Mouse (Mus musculus) liver, embryonic 14.5 days (tissue): Measurements from ENCODE around the gene Kcnj11. TPM values are rescaled to one million over a fixed set of nuclear protein-coding genes. Genes with fewer than 3 reads are reported as not detected.

Source experiments
- ATAC-seq: fragments of 200-750 bp; cut with Nextera tagmentation; 2 replicates; pipeline ENCODE4 v1.8.0; 2017; ENCODE audit warnings: moderate number of reproducible peaks, mild to moderate bottlenecking, moderate library complexity; ENCODE audit not compliant: insufficient read depth
- DNase-seq, 3 experiments: peaks; one replicate each; pipeline ENCODE4 v3.0.0-alpha.2; 2012 to 2013; ENCODE audit warnings: low read depth in 3 of 3, low spot score in 3 of 3
- H3K27ac ChIP-seq: fragments of 300-500 bp; sonication (generic); 2 replicates; pipeline ENCODE4 v1.5.1; 2014; ENCODE audit warnings: moderate library complexity, mild to moderate bottlenecking, control low read depth, inconsistent platforms
- H3K27me3 ChIP-seq: fragments of 300-500 bp; sonication (generic); 2 replicates; pipeline ENCODE4 v1.6.1; 2014; ENCODE audit warnings: mild to moderate bottlenecking, low read length, moderate library complexity; ENCODE audit not compliant: control insufficient read depth, insufficient read depth
- H3K36me3 ChIP-seq: fragments of 300-500 bp; sonication (generic); replicated peaks from 2 replicates; pipeline ENCODE4 v1.6.1; 2014; ENCODE audit warnings: low read depth; ENCODE audit not compliant: control insufficient read depth, insufficient read depth
- H3K4me1 ChIP-seq, 2 experiments: fragments of 200-500 bp in 1 of 2; fragments of 300-500 bp in 1 of 2; sonication (generic) in 1 of 2; replicated peaks; 2 replicates each; pipeline ENCODE4 v1.6.1; 2012 to 2014; ENCODE audit warnings: antibody characterized with exemption in 1 of 2, inconsistent platforms in 1 of 2, low read length in 1 of 2; ENCODE audit not compliant: control insufficient read depth in 2 of 2, insufficient read depth in 2 of 2
- H3K4me2 ChIP-seq: fragments of 300-500 bp; sonication (generic); 2 replicates; pipeline ENCODE4 v1.6.1; 2014; ENCODE audit warnings: low read depth, mild to moderate bottlenecking, control low read depth, moderate library complexity
- H3K4me3 ChIP-seq, 2 experiments: fragments of 200-500 bp in 1 of 2; fragments of 300-500 bp in 1 of 2; sonication (generic) in 1 of 2; 2 replicates each; pipeline ENCODE4 v1.5.1; 2012 to 2014; ENCODE audit warnings: low read depth in 2 of 2, low read length in 2 of 2, mild to moderate bottlenecking in 2 of 2, control low read depth in 1 of 2, inconsistent platforms in 1 of 2, moderate library complexity in 1 of 2; ENCODE audit not compliant: insufficient read depth in 1 of 2
- H3K9ac ChIP-seq: fragments of 300-500 bp; sonication (generic); replicated peaks from 2 replicates; pipeline ENCODE4 v1.6.1; 2014; ENCODE audit warnings: mild to moderate bottlenecking, control low read depth, moderate library complexity
- H3K9me3 ChIP-seq: fragments of 300-500 bp; sonication (generic); 2 replicates; pipeline ENCODE4 v1.6.1; 2016; ENCODE audit warnings: low read length, mixed read lengths; ENCODE audit not compliant: control insufficient read depth
- CTCF ChIP-seq: IDR thresholded peaks from 2 replicates; pipeline ENCODE4 v1.5.1; 2016; ENCODE audit warnings: antibody characterized with exemption, low read depth, control low read depth
- EP300 ChIP-seq: IDR thresholded peaks from 2 replicates; pipeline ENCODE4 v1.6.1; 2016; ENCODE audit warnings: antibody characterized with exemption, low read depth
- WGBS: fragments of 180-500 bp; shearing (Covaris S2); extraction: QIAGEN DNeasy Blood & Tissue Kit; methylation state at CpG from one replicate; pipeline ENCODE4 v1.1.7; 2014; ENCODE audit not compliant: insufficient replicate concordance; 5-methylcytosine and 5-hydroxymethylcytosine counted together
- polyA plus RNA-seq, 2 experiments: library from polyadenylated mRNA; depleted of rRNA in 1 of 2; stranded (reverse) in 1 of 2; unstranded in 1 of 2; fragments of >200 nt; fragmentation: Nextera tagmentation in 1 of 2; extraction: Ambion mirVana in 1 of 2; gene quantifications; 2 replicates each; pipeline versions ENCODE4 v1.2.1 to v1.2.3; 2012 to 2014

The Kcnj11 gene
- polyA plus RNA-seq, 2 experiments, result 0.02 TPM; not detected in 1

- no peak for DNase-seq
- H3K4me2 ChIP-seq, result no peak overlapping the region
- H3K4me3 ChIP-seq, result no peak overlapping the region
- H3K9ac ChIP-seq, result no peak overlapping the region
- no peaks in the 10 kb centered on the region for H3K9me3 ChIP-seq
- H3K4me1 ChIP-seq, result no peaks in the 10 kb centered on the region
- no peaks in the 10 kb centered on the region for H3K27me3 ChIP-seq
- TF ChIP-seq CTCF (no peak), EP300 (no peak)
- no peak for ATAC-seq
- WGBS, result 58% methylated on average over 3 of the region's 3 CpGs
- no peak overlapping the region for H3K27ac ChIP-seq
- H3K36me3 ChIP-seq, result no peaks in the 10 kb centered on the region
Measured at GRCm38 (mm10) chr7:46110079-46110478, 9.5 kb upstream of the Kcnj11 start.

DNA sequence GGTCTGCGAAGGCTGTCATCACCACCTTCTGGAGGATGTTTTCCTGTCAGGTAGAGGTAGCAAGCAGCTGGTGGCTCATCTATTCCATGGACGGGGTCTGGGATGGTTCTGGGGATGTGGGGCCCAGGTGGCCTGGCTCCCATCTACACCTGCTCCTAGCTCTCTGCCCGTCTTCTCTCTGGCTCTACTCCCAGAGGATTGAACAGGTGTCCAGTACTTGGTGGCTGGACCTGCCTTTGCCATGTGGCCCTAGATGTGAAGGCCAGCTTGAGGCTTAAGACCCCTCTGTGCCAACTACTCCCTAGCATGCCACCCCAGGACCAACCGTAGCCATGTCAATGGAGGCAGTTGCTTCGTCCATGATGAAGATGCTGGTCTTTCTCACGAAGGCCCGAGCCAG, 4.9 kb upstream of the Kcnj11 start:
- ATAC-seq (no peak), DNase-seq (no peak)
- Histone ChIP-seq H3K36me3 (no peaks in the 10 kb centered on the region), H3K9ac (no peak overlapping the region), H3K4me2 (no peak overlapping the region), H3K27me3 (no peaks in the 10 kb centered on the region), H3K27ac (no peak overlapping the region), H3K9me3 (no peaks in the 10 kb centered on the region), H3K4me1 (no peaks in the 10 kb centered on the region), H3K4me3 (no peak overlapping the region)
- TF ChIP-seq EP300 (no peak), CTCF (no peak)
- 70% methylated on average over 7 of the region's 7 CpGs for WGBS

DNA sequence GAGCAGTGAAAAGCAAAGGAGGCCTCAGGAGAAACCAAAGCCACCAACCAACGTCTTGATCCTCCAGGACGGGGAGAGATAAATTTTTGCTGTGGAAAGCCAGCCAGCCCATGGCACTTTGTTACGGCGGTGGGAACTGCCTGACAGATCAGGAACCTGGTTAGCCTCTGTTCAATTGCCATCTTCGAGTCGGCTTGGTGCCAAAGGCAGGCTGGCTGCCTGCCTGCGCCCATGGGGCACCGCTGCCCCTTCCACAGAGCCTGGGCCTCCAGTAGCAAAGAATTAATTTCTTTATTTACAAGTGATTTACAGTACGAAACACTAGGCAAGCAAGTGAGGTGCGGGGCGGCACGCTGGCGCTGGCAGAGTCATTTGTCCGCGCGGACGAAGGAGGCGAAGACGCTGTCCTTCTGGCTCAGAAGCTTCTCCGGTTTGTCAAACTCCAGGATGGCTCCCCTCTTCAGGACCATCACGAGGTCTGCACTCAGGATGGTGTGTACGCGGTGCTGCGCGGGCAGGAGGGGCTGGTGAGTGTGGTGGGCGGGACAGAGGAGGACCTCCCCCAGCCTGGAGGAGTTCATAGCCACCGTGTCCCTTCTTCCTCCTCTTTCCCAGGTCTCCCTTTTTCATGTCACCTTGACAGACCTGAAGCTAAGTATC, 3.8 kb upstream of the Kcnj11 start:
- 69% methylated on average over 27 of the region's 27 CpGs for WGBS
- ATAC-seq (no peak), DNase-seq (no peak)

DNA sequence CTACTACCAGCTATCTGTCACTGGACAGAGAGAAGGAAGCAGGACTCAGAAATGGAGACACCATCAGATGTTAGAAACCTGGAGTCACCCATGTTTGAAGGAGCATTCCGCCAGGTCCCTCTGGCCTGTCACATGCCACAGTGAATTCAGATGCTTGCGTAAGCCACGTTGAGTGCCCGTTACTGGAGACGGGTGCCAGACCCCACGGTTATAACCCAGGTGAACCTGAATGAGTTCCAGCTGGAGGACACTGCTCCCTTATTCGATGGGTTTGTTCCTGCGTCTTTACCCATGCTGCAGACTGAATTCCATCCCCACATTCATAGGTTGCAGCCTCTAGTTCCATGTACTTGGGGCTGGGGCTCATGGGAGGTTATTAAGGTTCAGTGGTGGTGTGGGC, 3.2 kb upstream of the Kcnj11 start:
- Histone ChIP-seq H3K4me1 (no peaks in the 10 kb centered on the region), H3K4me2 (no peak overlapping the region), H3K36me3 (no peaks in the 10 kb centered on the region), H3K9me3 (no peaks in the 10 kb centered on the region), H3K4me3 (no peak overlapping the region), H3K9ac (no peak overlapping the region), H3K27me3 (peaks cover 7% of the 10 kb centered on the region), H3K27ac (no peak overlapping the region)
- no peak for ATAC-seq
- DNase-seq, result no peak
- 69% methylated on average over 8 of the region's 8 CpGs for WGBS
- TF ChIP-seq EP300 (no peak), CTCF (no peak)

More for the DNA sequence above, 3.8 kb upstream of the Kcnj11 start:
- Histone ChIP-seq H3K27ac (no peak overlapping the region), H3K36me3 (no peaks in the 10 kb centered on the region), H3K4me3 (no peak overlapping the region), H3K9me3 (no peaks in the 10 kb centered on the region), H3K4me1 (no peaks in the 10 kb centered on the region), H3K4me2 (no peak overlapping the region), H3K27me3 (peaks cover 7% of the 10 kb centered on the region), H3K9ac (no peak overlapping the region)
- TF ChIP-seq EP300 (no peak), CTCF (no peak)

GRCm38 (mm10) chr7:46103075-46103591, 2.6 kb upstream of the Kcnj11 start:
- Histone ChIP-seq H3K4me2 (no peak overlapping the region), H3K36me3 (no peaks in the 10 kb centered on the region), H3K9me3 (no peaks in the 10 kb centered on the region), H3K9ac (no peak overlapping the region), H3K4me1 (no peaks in the 10 kb centered on the region), H3K27ac (no peak overlapping the region), H3K4me3 (no peak overlapping the region), H3K27me3 (peaks cover 7% of the 10 kb centered on the region)
- WGBS, result 59% methylated on average over 8 of the region's 8 CpGs
- DNase-seq (no peak), ATAC-seq (no peak)
- TF ChIP-seq CTCF (no peak), EP300 (no peak)
